In genomic region chr10:48135708-48136107, GRCm38 (mm10) we compare ENCODE assay signal across 28 mouse cellular contexts.
DNase-seq lines count a peak whose midpoint lies in the region; ATAC-seq lines count a peak whose summit lies in the region.
"Had no signal": no experiment of that assay in that cellular context is flagged by ENCODE, and none has a peak within 500 bp of the region (broad histone marks: within the 10 kb centered on the region; RNA-seq: fewer than 3 reads in every experiment).

No protein-coding gene starts in this region.

- no peaks in the 10 kb centered on the region for H3K4me1 ChIP-seq in forebrain, embryonic 12.5 days
- H3K4me1 ChIP-seq in forebrain, embryonic 10.5 days = no peaks in the 10 kb centered on the region
- no peaks in the 10 kb centered on the region for H3K4me1 ChIP-seq in midbrain, embryonic 11.5 days (ENCODE audit: control insufficient read depth, insufficient read depth, low read length)
- H3K4me1 ChIP-seq in midbrain, embryonic 15.5 days = no peaks in the 10 kb centered on the region
- no peaks in the 10 kb centered on the region for H3K4me1 ChIP-seq in forebrain, embryonic 14.5 days (ENCODE audit: control insufficient read depth, insufficient read depth, low read length)
- H3K4me1 ChIP-seq: heart, embryonic 13.5 days; limb, embryonic 10.5 days; limb, embryonic 15.5 days; liver, embryonic 13.5 days; megakaryocyte, embryonic 14.5 days; neural tube, embryonic 13.5 days had no signal

- WGBS in forebrain, embryonic 12.5 days = 22% methylated on average over 1 of the region's 1 CpGs
- 81% methylated on average over 1 of the region's 1 CpGs for WGBS in forebrain, embryonic 10.5 days
- WGBS in midbrain, embryonic 11.5 days = 46% methylated on average over 1 of the region's 1 CpGs
- 21% methylated on average over 1 of the region's 1 CpGs for WGBS in midbrain, embryonic 15.5 days
- 16% methylated on average over 1 of the region's 1 CpGs for WGBS in forebrain, embryonic 14.5 days

- peak; percentile 74 for ATAC-seq in forebrain, embryonic 12.5 days (ENCODE audit: low FRiP score)
- peak; percentile 62; the same call in 1 of the 2 replicates for ATAC-seq in midbrain, embryonic 11.5 days (ENCODE audit: low FRiP score)
- no peak for ATAC-seq in midbrain, embryonic 15.5 days (replicated peaks)
- peak; percentile 61 for ATAC-seq in forebrain, embryonic 14.5 days
- ATAC-seq: lung, postnatal 0 days had no signal

- no peak overlapping the region for H3K9ac ChIP-seq in forebrain, embryonic 12.5 days
- H3K9ac ChIP-seq in midbrain, embryonic 11.5 days (ENCODE audit: low read length) = no peak overlapping the region
- H3K9ac ChIP-seq in midbrain, embryonic 15.5 days = no peak overlapping the region
- no peak overlapping the region for H3K9ac ChIP-seq in forebrain, embryonic 14.5 days (ENCODE audit: low read length)
- H3K9ac ChIP-seq: heart, embryonic 13.5 days; limb, embryonic 15.5 days; liver, embryonic 13.5 days; neural tube, embryonic 13.5 days had no signal

- H3K27ac ChIP-seq in forebrain, embryonic 12.5 days = no peak overlapping the region
- H3K27ac ChIP-seq in forebrain, embryonic 10.5 days = no peak overlapping the region
- H3K27ac ChIP-seq in midbrain, embryonic 11.5 days (ENCODE audit: low read depth, low read length) = no peak overlapping the region
- H3K27ac ChIP-seq in midbrain, embryonic 15.5 days = no peak overlapping the region
- no peak overlapping the region for H3K27ac ChIP-seq in forebrain, embryonic 14.5 days (ENCODE audit: low read depth, low read length)
- H3K27ac ChIP-seq: heart, embryonic 13.5 days; layer of hippocampus, adult 2 months; limb, embryonic 10.5 days; limb, embryonic 15.5 days; liver, embryonic 13.5 days; neural tube, embryonic 13.5 days had no signal

- no peak overlapping the region for H3K4me2 ChIP-seq in forebrain, embryonic 12.5 days
- no peak overlapping the region for H3K4me2 ChIP-seq in midbrain, embryonic 11.5 days
- no peak overlapping the region for H3K4me2 ChIP-seq in midbrain, embryonic 15.5 days
- H3K4me2 ChIP-seq in forebrain, embryonic 14.5 days (ENCODE audit: low read length) = no peak overlapping the region
- H3K4me2 ChIP-seq: heart, embryonic 13.5 days; limb, embryonic 15.5 days; liver, embryonic 13.5 days; neural tube, embryonic 13.5 days had no signal

- no peak for DNase-seq in forebrain, embryonic 10.5 days (ENCODE audit: extremely low spot score, low spot score)
- DNase-seq in midbrain, embryonic 11.5 days (ENCODE audit: low spot score, missing footprints) = no peak
- peak; percentile 60 for DNase-seq in forebrain, embryonic 14.5 days (ENCODE audit: low spot score)
- peak; percentile 12 for DNase-seq in mesoderm, embryonic 11.5 days (ENCODE audit: low read depth, low spot score)
- DNase-seq in urinary bladder, postnatal 14 days (ENCODE audit: low spot score) = no peak
- no peak for DNase-seq in urinary bladder, adult 2 months (ENCODE audit: low spot score)
- DNase-seq: adrenal gland, adult 8-10 months; cerebellum, adult 11 months; cerebellum, adult 9-10 months; cerebellum, postnatal 36 days; heart, postnatal 10 days; kidney, adult 18-20 months; kidney, postnatal 36 days; liver, embryonic 13.5 days; lung, adult 18-20 months; lung, postnatal 4 days; thymus, adult 2 months; thymus, postnatal 36 days had no signal

- no peaks in the 10 kb centered on the region for H3K9me3 ChIP-seq in forebrain, embryonic 12.5 days
- H3K9me3 ChIP-seq in forebrain, embryonic 10.5 days = no peaks in the 10 kb centered on the region
- no peaks in the 10 kb centered on the region for H3K9me3 ChIP-seq in midbrain, embryonic 11.5 days (ENCODE audit: control insufficient read depth, low read length)
- no peaks in the 10 kb centered on the region for H3K9me3 ChIP-seq in midbrain, embryonic 15.5 days
- H3K9me3 ChIP-seq in forebrain, embryonic 14.5 days (replicated peaks; ENCODE audit: control insufficient read depth, low read length) = no peaks in the 10 kb centered on the region
- H3K9me3 ChIP-seq: G1E; heart, embryonic 13.5 days; limb, embryonic 10.5 days; limb, embryonic 15.5 days; liver, embryonic 13.5 days; megakaryocyte, embryonic 14.5 days; neural tube, embryonic 13.5 days had no signal

- H3K27me3 ChIP-seq in forebrain, embryonic 12.5 days = no peaks in the 10 kb centered on the region
- no peaks in the 10 kb centered on the region for H3K27me3 ChIP-seq in forebrain, embryonic 10.5 days (ENCODE audit: poor library complexity, severe bottlenecking)
- H3K27me3 ChIP-seq in midbrain, embryonic 11.5 days (ENCODE audit: control insufficient read depth, insufficient read depth, low read length) = no peaks in the 10 kb centered on the region
- no peaks in the 10 kb centered on the region for H3K27me3 ChIP-seq in midbrain, embryonic 15.5 days (replicated peaks)
- H3K27me3 ChIP-seq in forebrain, embryonic 14.5 days (replicated peaks; ENCODE audit: control insufficient read depth, insufficient read depth, low read length) = no peaks in the 10 kb centered on the region
- H3K27me3 ChIP-seq: heart, embryonic 13.5 days; limb, embryonic 15.5 days; liver, embryonic 13.5 days; megakaryocyte, embryonic 14.5 days; neural tube, embryonic 13.5 days had no signal

- no peaks in the 10 kb centered on the region for H3K36me3 ChIP-seq in forebrain, embryonic 12.5 days (replicated peaks)
- H3K36me3 ChIP-seq in forebrain, embryonic 10.5 days (replicated peaks) = no peaks in the 10 kb centered on the region
- H3K36me3 ChIP-seq in midbrain, embryonic 11.5 days (ENCODE audit: control insufficient read depth, insufficient read depth, low read length) = no peaks in the 10 kb centered on the region
- no peaks in the 10 kb centered on the region for H3K36me3 ChIP-seq in midbrain, embryonic 15.5 days (replicated peaks)
- no peaks in the 10 kb centered on the region for H3K36me3 ChIP-seq in forebrain, embryonic 14.5 days (ENCODE audit: control insufficient read depth, insufficient read depth, low read length)
- H3K36me3 ChIP-seq: G1E; heart, embryonic 13.5 days; limb, embryonic 10.5 days; limb, embryonic 15.5 days; liver, embryonic 13.5 days; neural tube, embryonic 13.5 days had no signal

- H3K4me3 ChIP-seq in forebrain, embryonic 12.5 days (replicated peaks) = no peak overlapping the region
- H3K4me3 ChIP-seq in forebrain, embryonic 10.5 days = no peak overlapping the region
- H3K4me3 ChIP-seq in midbrain, embryonic 11.5 days (ENCODE audit: low read depth, low read length) = no peak overlapping the region
- no peak overlapping the region for H3K4me3 ChIP-seq in midbrain, embryonic 15.5 days
- H3K4me3 ChIP-seq in forebrain, embryonic 14.5 days (ENCODE audit: low read depth, low read length) = no peak overlapping the region
- H3K4me3 ChIP-seq: heart, embryonic 13.5 days; layer of hippocampus, adult 2 months; limb, embryonic 10.5 days; limb, embryonic 15.5 days; liver, embryonic 13.5 days; megakaryocyte, embryonic 14.5 days; neural tube, embryonic 13.5 days had no signal

Comparison
In these comparisons a context has a peak if more than half of its experiments do, and no peak if none do; other contexts are left out.
1. DNase-seq: peak in forebrain, embryonic 14.5 days (single experiment) and mesoderm, embryonic 11.5 days (single experiment); none in forebrain, embryonic 10.5 days (single experiment), midbrain, embryonic 11.5 days (single experiment), urinary bladder, postnatal 14 days (single experiment) and urinary bladder, adult 2 months (single experiment).